Mouse (Mus musculus): Measurements from ENCODE around the gene Paxip1.

Gene Paxip1

DNA sequence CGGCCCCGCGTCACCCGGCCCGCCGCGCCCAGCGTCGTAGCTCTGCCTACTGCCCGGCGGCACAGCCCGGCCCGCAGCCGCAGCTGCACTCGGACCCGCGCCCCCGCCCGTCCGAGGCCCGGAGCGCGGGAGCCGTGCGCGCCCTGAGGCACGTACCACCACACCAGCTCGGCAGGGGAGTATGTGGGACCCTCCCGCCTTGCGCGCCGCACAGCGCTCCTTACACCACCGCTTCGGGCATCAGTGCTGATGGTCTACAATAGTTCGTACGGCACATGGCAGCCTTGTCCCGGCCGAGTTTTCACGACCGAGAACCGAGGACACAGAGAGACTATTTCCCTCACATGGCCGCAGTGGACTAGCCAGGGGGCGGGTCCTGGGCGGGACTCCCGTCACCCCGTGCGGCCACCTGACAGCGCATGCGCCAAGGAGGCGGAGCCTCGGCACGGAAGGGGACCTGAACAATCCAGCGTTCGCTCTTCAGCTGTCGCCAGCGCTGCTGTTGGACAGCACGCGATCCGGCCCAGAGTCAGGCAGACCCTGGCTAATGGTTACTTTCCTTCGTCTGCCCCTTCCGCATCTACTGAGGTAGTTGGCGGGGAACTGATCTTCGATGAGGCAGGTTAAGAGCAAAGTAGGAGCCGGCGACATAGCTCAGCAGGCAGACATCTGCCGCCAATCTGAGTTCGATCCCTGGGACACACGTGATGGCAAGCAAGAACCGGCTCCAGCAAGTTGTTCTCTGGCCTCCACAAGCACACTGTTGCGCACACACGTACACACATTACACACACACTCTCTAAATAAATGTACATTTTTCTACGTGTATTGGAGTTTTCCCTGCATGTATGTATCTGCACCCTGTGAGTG lies at the start of gene Paxip1:
Paxip1 (minus strand) TSS at position 389 of the 870 bp plus-strand sequence.
- CTCF ChIA-PET, result no interaction called here

- CTCF ChIA-PET, result no interaction called here
Observed at GRCm38 (mm10) chr5:27838061-27838460, 46.6 kb upstream of the Paxip1 start.

GRCm38 (mm10) chr5:27835096-27835495 lies 43.6 kb upstream of the Paxip1 start:
- CTCF ChIA-PET, result no interaction called here

GRCm38 (mm10) chr5:27827971-27828370 lies 36.5 kb upstream of the Paxip1 start:
- CTCF ChIA-PET, result no interaction called here

- CTCF ChIA-PET, result no interaction called here
Observed at GRCm38 (mm10) chr5:27821161-27821560, 29.7 kb upstream of the Paxip1 start.

GRCm38 (mm10) chr5:27818840-27819672 lies 27.6 kb upstream of the Paxip1 start:
- CTCF ChIA-PET, result no interaction called here

- CTCF ChIA-PET, result no interaction called here
Observed at GRCm38 (mm10) chr5:27814282-27814681, 22.8 kb upstream of the Paxip1 start.

DNA sequence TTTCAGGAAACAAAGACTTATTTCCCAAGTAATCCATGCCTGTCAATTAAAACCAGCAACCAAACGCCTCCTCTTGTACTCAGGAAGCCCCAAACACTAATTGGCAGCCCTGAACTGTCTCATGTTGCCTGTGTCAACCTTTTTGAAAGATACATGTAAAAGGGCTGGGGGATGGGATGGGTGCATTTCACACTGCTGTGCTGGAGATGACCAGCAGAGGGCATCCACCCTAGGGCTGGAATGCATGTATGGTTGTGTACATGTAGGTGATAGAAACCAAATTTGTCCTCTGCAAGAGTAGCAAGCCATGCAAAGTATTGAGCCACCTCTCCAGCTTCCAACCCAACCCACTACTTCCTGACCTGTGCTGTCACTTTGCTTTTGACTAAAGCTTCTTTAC lies 2.4 kb upstream of the Paxip1 start:
- CTCF ChIA-PET, result no interaction called here

DNA sequence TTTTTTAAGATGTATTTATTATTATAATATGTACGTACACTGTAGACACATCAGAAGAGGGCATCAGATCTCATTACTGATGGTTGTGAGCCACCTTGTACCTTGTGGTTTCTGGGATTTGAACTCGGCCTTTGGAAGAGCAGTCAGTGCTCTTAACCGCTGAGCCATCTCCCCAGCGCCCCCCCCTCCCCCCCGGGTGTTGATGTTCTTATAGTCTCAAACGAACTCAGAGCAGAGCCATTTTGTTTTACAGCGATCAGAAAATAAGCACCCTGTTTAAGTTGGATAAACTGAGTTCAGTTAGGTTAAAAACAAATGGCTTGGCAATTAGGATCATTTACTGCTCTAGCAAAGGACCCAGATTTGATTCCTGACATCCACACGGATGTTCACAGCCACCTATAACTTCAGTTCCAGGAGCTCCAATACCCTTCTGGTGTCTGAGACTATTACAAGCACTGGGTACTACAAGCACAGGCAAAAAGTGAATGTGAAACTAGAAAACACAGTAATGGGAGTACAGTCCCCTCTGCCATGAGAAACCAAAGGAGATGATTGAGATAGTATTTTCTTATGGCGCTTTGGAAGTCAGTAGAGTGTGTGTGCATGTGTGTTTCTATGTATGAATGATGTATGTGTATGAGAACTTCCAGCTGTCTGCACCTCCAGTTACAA lies 1.2 kb upstream of the Paxip1 start:
- CTCF ChIA-PET, result no interaction called here

DNA sequence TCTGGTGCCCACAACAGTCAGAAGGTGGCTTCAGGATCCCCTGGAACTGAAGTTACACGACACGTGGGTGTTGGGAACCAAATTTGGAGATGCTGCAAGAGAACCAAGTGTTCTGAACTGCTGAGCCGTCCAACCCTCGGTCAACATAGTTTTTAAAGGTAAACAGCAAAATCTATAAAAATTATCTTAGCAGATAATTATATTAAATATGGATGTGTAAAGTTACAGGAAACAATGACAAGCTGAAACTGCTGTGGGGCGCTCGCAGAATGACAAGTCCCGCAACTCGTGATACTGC lies 631 bp upstream of the Paxip1 start:
- CTCF ChIA-PET, result no interaction called here

- CTCF ChIA-PET, result no interaction called here
Observed at GRCm38 (mm10) chr5:27790910-27791288, 592 bp downstream of the Paxip1 start.

- CTCF ChIA-PET, result no interaction called here
Observed at GRCm38 (mm10) chr5:27790086-27790909, 1.2 kb downstream of the Paxip1 start.

DNA sequence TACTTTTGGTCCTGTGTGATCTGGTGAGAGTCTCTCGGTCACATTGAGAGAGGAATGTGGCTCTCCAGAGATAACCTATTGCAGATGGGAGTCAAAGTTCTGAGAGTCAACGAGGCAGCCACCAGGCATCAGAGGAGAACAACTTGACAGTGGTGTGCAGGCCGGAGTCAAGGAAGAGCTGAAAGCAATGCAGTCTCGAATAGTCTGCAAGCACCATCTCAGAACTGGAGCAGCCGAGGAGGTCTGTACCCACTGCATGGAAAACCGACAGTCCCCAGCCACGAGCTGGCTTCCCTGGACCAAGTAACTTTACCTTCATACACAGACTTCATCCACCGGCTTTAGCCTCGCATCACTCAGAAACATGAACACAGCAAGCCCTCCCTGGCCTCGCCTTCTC lies 1.9 kb downstream of the Paxip1 start:
- CTCF ChIA-PET, result no interaction called here

GRCm38 (mm10) chr5:27783381-27783780 lies 8.1 kb downstream of the Paxip1 start:
- CTCF ChIA-PET, result no interaction called here

DNA sequence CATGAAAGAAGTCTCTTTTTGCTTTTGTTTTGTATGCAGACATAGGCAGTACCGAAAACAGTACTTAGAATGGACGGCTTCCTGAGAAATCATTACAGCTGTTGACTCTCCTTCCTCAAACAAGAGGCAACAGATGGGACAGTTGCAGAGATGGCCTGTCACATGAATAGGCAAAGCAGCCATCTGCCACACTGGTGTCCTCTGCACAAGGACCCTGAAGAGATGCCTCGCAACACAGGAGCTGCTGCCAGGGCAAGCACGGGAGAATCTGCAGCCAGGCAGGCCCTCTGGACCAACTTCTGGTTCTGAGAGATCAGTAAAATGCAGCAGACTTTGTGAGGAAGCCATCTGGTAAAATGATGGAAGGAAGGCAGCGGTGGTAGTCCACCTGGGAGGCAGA lies 23.5 kb downstream of the Paxip1 start:
- CTCF ChIA-PET, result no interaction called here

DNA sequence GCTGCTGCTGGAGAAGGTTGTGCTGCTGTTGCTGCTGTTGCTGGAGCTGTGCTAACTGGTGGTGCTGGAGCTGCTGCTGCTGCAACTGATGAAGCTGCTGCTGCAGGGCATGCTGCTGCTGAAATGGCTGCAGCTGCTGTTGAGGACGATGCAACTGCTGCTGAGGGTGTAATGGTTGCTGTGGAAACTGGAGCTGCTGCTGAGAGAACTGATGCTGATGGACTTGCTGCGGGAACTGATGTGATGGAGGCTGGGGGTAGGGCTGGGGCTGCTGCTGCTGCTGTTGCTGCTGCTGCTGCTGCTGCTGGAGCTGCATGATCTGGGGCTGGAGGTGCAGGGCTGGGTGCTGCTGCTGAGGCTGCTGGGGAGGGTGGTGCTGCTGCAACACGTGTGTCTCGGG lies 25.7 kb downstream of the Paxip1 start:
- CTCF ChIA-PET, result no interaction called here

- CTCF ChIA-PET, result no interaction called here
Observed at GRCm38 (mm10) chr5:27744944-27745343, 46.5 kb downstream of the Paxip1 start.

DNA sequence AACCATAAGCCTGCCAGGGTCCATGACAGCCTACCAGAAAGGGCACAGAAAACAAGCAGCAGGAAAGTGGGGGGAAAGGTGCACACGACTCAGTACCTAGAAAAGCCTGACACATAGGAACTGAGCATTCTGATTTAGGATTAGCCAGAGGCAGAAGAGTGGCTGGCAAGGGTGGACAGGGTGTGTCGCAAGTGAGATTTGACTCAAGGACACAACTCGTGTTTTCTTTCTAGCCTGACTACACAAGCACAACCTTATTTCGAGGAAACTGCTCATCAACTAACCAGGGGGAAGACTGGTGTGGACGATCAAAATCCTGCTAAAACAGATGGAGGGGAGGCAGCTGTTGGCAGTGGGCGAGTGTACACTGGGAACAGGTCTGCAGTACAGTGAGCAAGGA lies 52.3 kb downstream of the Paxip1 start:
- CTCF ChIA-PET, result no interaction called here

DNA sequence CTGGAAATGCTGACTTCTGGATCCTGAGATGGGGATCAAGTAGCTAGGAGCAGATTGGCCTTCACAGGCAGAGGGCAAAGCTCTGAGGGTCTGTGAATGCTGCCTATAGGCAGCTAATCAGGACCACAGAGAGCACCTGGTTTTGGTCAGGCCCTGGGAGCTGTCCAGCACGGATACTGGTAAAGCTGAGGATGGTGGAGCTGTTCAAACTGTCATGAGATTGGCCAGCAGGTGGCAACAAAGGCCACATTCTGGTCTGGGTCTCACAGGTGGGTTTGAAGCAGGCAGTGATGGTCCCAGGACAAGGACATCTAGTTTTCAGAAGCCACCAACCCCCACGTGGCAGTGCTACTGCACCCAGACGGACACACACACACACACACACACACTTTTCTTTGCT lies 54.3 kb downstream of the Paxip1 start:
- CTCF ChIA-PET, result no interaction called here

- CTCF ChIA-PET, result interaction anchor here (0.8 kb wide), 1 partner anchor 125 kb away, joined by 4 read pairs; no protein-coding TSS in a partner anchor
Observed at GRCm38 (mm10) chr5:27732288-27732868, 59.1 kb downstream of the Paxip1 start.

DNA sequence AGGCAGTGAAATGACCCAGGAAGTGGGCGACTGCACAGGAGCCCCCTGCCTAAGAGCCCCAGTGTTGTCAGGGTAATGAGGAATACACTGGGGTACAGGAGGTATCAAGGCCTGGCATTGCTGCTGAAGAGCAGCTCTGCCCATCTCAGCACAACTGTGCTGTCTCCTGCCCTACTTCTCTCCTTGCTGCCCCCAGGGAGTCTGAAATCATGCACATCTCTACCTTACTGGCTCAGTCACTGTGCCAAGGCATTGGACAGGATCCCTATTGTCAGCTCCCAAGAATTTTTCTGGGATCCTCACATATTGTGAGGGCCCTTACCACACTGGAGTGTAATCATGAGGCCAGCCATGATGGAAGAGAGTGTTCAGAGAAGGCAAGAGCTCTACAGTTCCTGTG lies 60.1 kb downstream of the Paxip1 start:
- CTCF ChIA-PET, result no interaction called here

GRCm38 (mm10) chr5:27730666-27731065 lies 60.8 kb downstream of the Paxip1 start:
- CTCF ChIA-PET, result no interaction called here
